Comparison of ENCODE assay signal across 13 mouse cellular contexts in the genomic region with DNA sequence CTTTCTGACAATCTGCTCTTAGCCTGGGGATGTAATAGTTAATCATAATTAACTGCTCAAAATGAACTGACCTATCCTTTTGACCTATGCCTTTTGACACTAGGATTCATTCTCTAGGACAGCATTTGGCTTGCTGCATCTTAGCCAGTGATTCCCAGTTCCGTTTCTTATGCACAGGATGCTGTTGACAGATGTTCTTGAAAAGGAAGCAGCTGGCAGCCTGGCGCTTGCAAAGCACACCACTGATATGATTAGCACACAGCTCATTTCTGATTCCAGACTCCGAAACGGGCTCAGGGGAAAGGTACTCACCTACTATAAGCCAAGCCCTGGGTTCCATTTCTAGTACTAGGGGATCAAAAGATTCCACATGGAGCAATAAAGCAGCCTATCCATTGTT. TPM values are rescaled to one million over a fixed set of nuclear protein-coding genes. Genes with fewer than 3 reads are reported as not detected.
A peak's percentile ranks its signal among the peaks of the same experiment; 100 is the strongest.
DNase-seq lines count a peak whose midpoint lies in the region; ATAC-seq and TF ChIP-seq lines count a peak whose summit lies in the region.
"Had no signal": no experiment of that assay in that cellular context is flagged by ENCODE, and none has a peak within 500 bp of the region (broad histone marks: within the 10 kb centered on the region; RNA-seq: fewer than 3 reads in every experiment).

No protein-coding gene starts in this region.

- ATAC-seq in lung, embryonic 14.5 days (ENCODE audit: insufficient read depth), result no peak
- peak; percentile 81 for ATAC-seq in common myeloid progenitor, adult 5-6 weeks (replicated peaks; ENCODE audit: low read depth, poor library complexity, severe bottlenecking)
- no peak for ATAC-seq in hindbrain, embryonic 12.5 days (ENCODE audit: low FRiP score)
- ATAC-seq: intestine, postnatal 0 days had no signal

- 28% methylated on average over 4 of the region's 4 CpGs for WGBS in lung, embryonic 14.5 days
- WGBS in hindbrain, embryonic 12.5 days, result 48% methylated on average over 4 of the region's 4 CpGs

- peak; percentile 47 to 63 for DNase-seq in heart, adult 18-20 months
- DNase-seq in heart, adult 8-10 months (ENCODE audit: low spot score), result no peak
- DNase-seq in lung, embryonic 14.5 days, result peak; percentile 58
- no peak for DNase-seq in lung, adult 18-20 months
- no peak for DNase-seq in testis, postnatal 10 days (ENCODE audit: low spot score)
- DNase-seq in left cerebral cortex, adult 11 months (ENCODE audit: low spot score), result no peak
- DNase-seq: cerebellum, postnatal 14 days; right cerebral cortex, postnatal 25 days; thymus, postnatal 14 days had no signal

- no peak for TF ChIP-seq CTCF in lung, embryonic 14.5 days (IDR thresholded peaks at IDR 0.05; ENCODE audit: low read depth)

- 0 out of 2 replicates have a peak, but pooled peaks cover 11% of the 10 kb centered on the region for H3K4me1 ChIP-seq in lung, embryonic 14.5 days (ENCODE audit: insufficient read depth)
- 0 out of 2 replicates have a peak, but pooled peaks cover 3% of the 10 kb centered on the region for H3K4me1 ChIP-seq in hindbrain, embryonic 12.5 days

- no peaks in the 10 kb centered on the region for H3K27me3 ChIP-seq in lung, embryonic 14.5 days (ENCODE audit: insufficient read depth, low read length)
- no peaks in the 10 kb centered on the region for H3K27me3 ChIP-seq in hindbrain, embryonic 12.5 days
- H3K27me3 ChIP-seq: limb, embryonic 15.5 days had no signal

- H3K27ac ChIP-seq in lung, embryonic 14.5 days (ENCODE audit: low read depth), result no peak overlapping the region
- 0 out of 2 replicates have a peak overlapping the region, but pooled peaks have one; percentile 23 for H3K27ac ChIP-seq in hindbrain, embryonic 12.5 days
- H3K27ac ChIP-seq: limb, embryonic 15.5 days had no signal

- H3K9ac ChIP-seq in lung, embryonic 14.5 days, result no peak overlapping the region
- H3K9ac ChIP-seq in hindbrain, embryonic 12.5 days, result no peak overlapping the region
- H3K9ac ChIP-seq: limb, embryonic 15.5 days had no signal

- no peaks in the 10 kb centered on the region for H3K36me3 ChIP-seq in lung, embryonic 14.5 days (ENCODE audit: insufficient read depth)
- H3K36me3 ChIP-seq in hindbrain, embryonic 12.5 days, result no peaks in the 10 kb centered on the region
- H3K36me3 ChIP-seq: limb, embryonic 15.5 days had no signal

- H3K9me3 ChIP-seq in lung, embryonic 14.5 days (ENCODE audit: low read depth, low read length), result no peaks in the 10 kb centered on the region
- no peaks in the 10 kb centered on the region for H3K9me3 ChIP-seq in hindbrain, embryonic 12.5 days (replicated peaks)
- H3K9me3 ChIP-seq: limb, embryonic 15.5 days had no signal

- no peak overlapping the region for H3K4me2 ChIP-seq in lung, embryonic 14.5 days
- H3K4me2 ChIP-seq in hindbrain, embryonic 12.5 days (replicated peaks), result no peak overlapping the region
- H3K4me2 ChIP-seq: limb, embryonic 15.5 days had no signal

- H3K4me3 ChIP-seq in lung, embryonic 14.5 days (ENCODE audit: low read depth, low read length), result no peak overlapping the region
- H3K4me3 ChIP-seq in hindbrain, embryonic 12.5 days, result no peak overlapping the region
- H3K4me3 ChIP-seq: limb, embryonic 15.5 days had no signal

RNA-seq across cellular contexts. Expression of a gene that starts 20.7 kb away (rescaled TPM):
- 1 to 10 TPM; 7.8 to 8.2 TPM for total RNA-seq in heart, adult 18-20 months (2021)
- 1 to 10 TPM; 4.1 to 6.4 (median 5.1) TPM for total RNA-seq in heart, adult 8-10 months (2022)
- polyA plus RNA-seq in lung, embryonic 14.5 days (2014; fragmentation: Nextera tagmentation; extraction: Ambion mirVana), result 9.2 and 11.5 TPM in 2 replicates
- total RNA-seq in common myeloid progenitor, adult 5-6 weeks (2017), result not detected in 2 replicates
- polyA plus RNA-seq in hindbrain, embryonic 12.5 days (2016; fragmentation: Nextera tagmentation; extraction: Ambion mirVana), result 6.7 and 8.1 TPM in 2 replicates

Comparison
In these comparisons a context has a peak if more than half of its experiments do, and no peak if none do; other contexts are left out.
1. DNase-seq: peak in heart, adult 18-20 months (2 of 2) and lung, embryonic 14.5 days (single experiment); none in heart, adult 8-10 months (single experiment), lung, adult 18-20 months (0 of 2), testis, postnatal 10 days (single experiment) and left cerebral cortex, adult 11 months (single experiment).